Mouse (Mus musculus): ENCODE data around the gene St6gal1. TPM values are rescaled to one million over a fixed set of nuclear protein-coding genes. Genes with fewer than 3 reads are reported as not detected.

The St6gal1 gene
- polyA plus RNA-seq, 1 experiment from 2014 or later = 38.9 TPM

GRCm38 (mm10) chr16:23270913-23271253 lies 46.3 kb downstream of the St6gal1 start:
- H3K9me3 ChIP-seq = no peaks in the 10 kb centered on the region
- no peak overlapping the region for H3K9ac ChIP-seq
- WGBS = 3% methylated on average over 3 of the region's 3 CpGs
- peaks cover 10% of the 10 kb centered on the region; the same call in 1 of the 2 replicates for H3K36me3 ChIP-seq
- ATAC-seq (ENCODE audit: low FRiP score) = peak; percentile 60
- peaks cover 47% of the 10 kb centered on the region for H3K4me1 ChIP-seq (replicated peaks)
- H3K4me2 ChIP-seq = no peak overlapping the region
- no peak overlapping the region for H3K4me3 ChIP-seq
- no peaks in the 10 kb centered on the region for H3K27me3 ChIP-seq
- peak overlapping the region; percentile 81; the same call in 1 of the 2 replicates for H3K27ac ChIP-seq

- no peak overlapping the region for H3K4me3 ChIP-seq
- H3K4me2 ChIP-seq = no peak overlapping the region
- H3K9me3 ChIP-seq = no peaks in the 10 kb centered on the region
- no peak overlapping the region for H3K9ac ChIP-seq
- no peak overlapping the region for H3K27ac ChIP-seq
- peaks cover 4% of the 10 kb centered on the region; the same call in 1 of the 2 replicates for H3K36me3 ChIP-seq
- WGBS = 74% methylated on average over 14 of the region's 14 CpGs
- H3K27me3 ChIP-seq = no peaks in the 10 kb centered on the region
- peaks cover 42% of the 10 kb centered on the region for H3K4me1 ChIP-seq (replicated peaks)
- ATAC-seq (ENCODE audit: low FRiP score) = no peak
These were observed 47.4 kb downstream of the St6gal1 start for GRCm38 (mm10) chr16:23271746-23272520.

- H3K4me3 ChIP-seq = no peak overlapping the region
- no peak overlapping the region for H3K9ac ChIP-seq
- H3K4me1 ChIP-seq (replicated peaks) = peaks cover 42% of the 10 kb centered on the region
- ATAC-seq (ENCODE audit: low FRiP score) = no peak
- 0 out of 2 replicates have a peak, but pooled peaks cover 3% of the 10 kb centered on the region for H3K36me3 ChIP-seq
- 49% methylated on average over 9 of the region's 9 CpGs for WGBS
- no peaks in the 10 kb centered on the region for H3K9me3 ChIP-seq
- no peak overlapping the region for H3K4me2 ChIP-seq
- H3K27me3 ChIP-seq = no peaks in the 10 kb centered on the region
- H3K27ac ChIP-seq = 0 out of 2 replicates have a peak overlapping the region, but pooled peaks have one; percentile 8
These were observed 48.1 kb downstream of the St6gal1 start for GRCm38 (mm10) chr16:23272521-23273230.

GRCm38 (mm10) chr16:23274005-23274404 lies 49.5 kb downstream of the St6gal1 start:
- no peak overlapping the region for H3K9ac ChIP-seq
- no peaks in the 10 kb centered on the region for H3K27me3 ChIP-seq
- H3K4me1 ChIP-seq (replicated peaks) = peaks cover 41% of the 10 kb centered on the region
- H3K4me2 ChIP-seq = no peak overlapping the region
- H3K36me3 ChIP-seq = 0 out of 2 replicates have a peak, but pooled peaks cover 3% of the 10 kb centered on the region
- ATAC-seq (ENCODE audit: low FRiP score) = no peak
- 74% methylated on average over 6 of the region's 6 CpGs for WGBS
- no peaks in the 10 kb centered on the region for H3K9me3 ChIP-seq
- no peak overlapping the region for H3K4me3 ChIP-seq
- H3K27ac ChIP-seq = no peak overlapping the region

GRCm38 (mm10) chr16:23274606-23275310 lies 50.2 kb downstream of the St6gal1 start:
- H3K36me3 ChIP-seq = 0 out of 2 replicates have a peak, but pooled peaks cover 3% of the 10 kb centered on the region
- no peaks in the 10 kb centered on the region for H3K27me3 ChIP-seq
- H3K27ac ChIP-seq = peak overlapping the region; percentile 30; the same call in 1 of the 2 replicates
- no peak overlapping the region for H3K4me3 ChIP-seq
- no peak for ATAC-seq (ENCODE audit: low FRiP score)
- no peak overlapping the region for H3K9ac ChIP-seq
- H3K4me2 ChIP-seq = no peak overlapping the region
- 73% methylated on average over 7 of the region's 7 CpGs for WGBS
- H3K4me1 ChIP-seq (replicated peaks) = peaks cover 34% of the 10 kb centered on the region
- H3K9me3 ChIP-seq = no peaks in the 10 kb centered on the region

GRCm38 (mm10) chr16:23275661-23276060 lies 51.1 kb downstream of the St6gal1 start:
- Histone ChIP-seq H3K27ac (no peak overlapping the region), H3K9me3 (no peaks in the 10 kb centered on the region), H3K4me1 (replicated peaks) (peaks cover 26% of the 10 kb centered on the region), H3K4me3 (no peak overlapping the region), H3K27me3 (no peaks in the 10 kb centered on the region), H3K9ac (no peak overlapping the region), H3K36me3 (0 out of 2 replicates have a peak, but pooled peaks cover 3% of the 10 kb centered on the region), H3K4me2 (no peak overlapping the region)
- WGBS = 94% methylated on average over 2 of the region's 2 CpGs
- no peak for ATAC-seq (ENCODE audit: low FRiP score)

- Histone ChIP-seq H3K4me2 (no peak overlapping the region), H3K4me3 (no peak overlapping the region), H3K9me3 (no peaks in the 10 kb centered on the region), H3K9ac (no peak overlapping the region), H3K36me3 (no peaks in the 10 kb centered on the region), H3K27me3 (no peaks in the 10 kb centered on the region), H3K27ac (no peak overlapping the region), H3K4me1 (replicated peaks) (0 out of 2 replicates have a peak, but pooled peaks cover 2% of the 10 kb centered on the region)
- WGBS = 81% methylated on average over 9 of the region's 9 CpGs
- ATAC-seq (ENCODE audit: low FRiP score) = no peak
These were observed 55.6 kb downstream of the St6gal1 start for GRCm38 (mm10) chr16:23279879-23280741.

GRCm38 (mm10) chr16:23280742-23281090 lies 56.2 kb downstream of the St6gal1 start:
- H3K36me3 ChIP-seq = no peaks in the 10 kb centered on the region
- no peak overlapping the region for H3K4me3 ChIP-seq
- H3K27ac ChIP-seq = no peak overlapping the region
- H3K4me2 ChIP-seq = no peak overlapping the region
- no peak overlapping the region for H3K9ac ChIP-seq
- no peak for ATAC-seq (ENCODE audit: low FRiP score)
- no peaks in the 10 kb centered on the region for H3K27me3 ChIP-seq
- 0 out of 2 replicates have a peak, but pooled peaks cover 2% of the 10 kb centered on the region for H3K4me1 ChIP-seq (replicated peaks)
- H3K9me3 ChIP-seq = no peaks in the 10 kb centered on the region
- 80% methylated on average over 4 of the region's 4 CpGs for WGBS

- Histone ChIP-seq H3K27me3 (no peaks in the 10 kb centered on the region), H3K4me2 (no peak overlapping the region), H3K4me1 (replicated peaks) (peaks cover 10% of the 10 kb centered on the region; the same call in 1 of the 2 replicates), H3K9ac (no peak overlapping the region), H3K4me3 (no peak overlapping the region), H3K36me3 (no peaks in the 10 kb centered on the region), H3K27ac (no peak overlapping the region), H3K9me3 (no peaks in the 10 kb centered on the region)
- no peak for ATAC-seq (ENCODE audit: low FRiP score)
- WGBS = 91% methylated on average over 5 of the region's 5 CpGs
These were observed 57.7 kb downstream of the St6gal1 start for GRCm38 (mm10) chr16:23282241-23282640.

GRCm38 (mm10) chr16:23282941-23283340 lies 58.4 kb downstream of the St6gal1 start:
- WGBS = 94% methylated on average over 5 of the region's 5 CpGs
- peaks cover 4% of the 10 kb centered on the region; the same call in 1 of the 2 replicates for H3K36me3 ChIP-seq

GRCm38 (mm10) chr16:23283677-23284076 lies 59.1 kb downstream of the St6gal1 start:
- Histone ChIP-seq H3K27me3 (no peaks in the 10 kb centered on the region), H3K4me3 (no peak overlapping the region), H3K4me1 (replicated peaks) (peaks cover 10% of the 10 kb centered on the region; the same call in 1 of the 2 replicates), H3K9ac (no peak overlapping the region), H3K36me3 (peaks cover 7% of the 10 kb centered on the region; the same call in 1 of the 2 replicates), H3K9me3 (no peaks in the 10 kb centered on the region), H3K4me2 (no peak overlapping the region), H3K27ac (no peak overlapping the region)
- ATAC-seq (ENCODE audit: low FRiP score) = no peak
- 97% methylated on average over 1 of the region's 1 CpGs for WGBS

More at GRCm38 (mm10) chr16:23282941-23283340, 58.4 kb downstream of the St6gal1 start:
- no peaks in the 10 kb centered on the region for H3K27me3 ChIP-seq
- no peak overlapping the region for H3K9ac ChIP-seq
- H3K4me2 ChIP-seq = no peak overlapping the region
- peaks cover 10% of the 10 kb centered on the region; the same call in 1 of the 2 replicates for H3K4me1 ChIP-seq (replicated peaks)
- no peaks in the 10 kb centered on the region for H3K9me3 ChIP-seq
- H3K4me3 ChIP-seq = no peak overlapping the region
- ATAC-seq (ENCODE audit: low FRiP score) = no peak
- no peak overlapping the region for H3K27ac ChIP-seq
